Mouse (Mus musculus): ENCODE data around the gene Col6a3. TPM values are rescaled to one million over a fixed set of nuclear protein-coding genes. Genes with fewer than 3 reads are reported as not detected.

The Col6a3 gene
- total and polyA plus RNA-seq, 3 experiments: 0.25 TPM; not detected in 2

DNA sequence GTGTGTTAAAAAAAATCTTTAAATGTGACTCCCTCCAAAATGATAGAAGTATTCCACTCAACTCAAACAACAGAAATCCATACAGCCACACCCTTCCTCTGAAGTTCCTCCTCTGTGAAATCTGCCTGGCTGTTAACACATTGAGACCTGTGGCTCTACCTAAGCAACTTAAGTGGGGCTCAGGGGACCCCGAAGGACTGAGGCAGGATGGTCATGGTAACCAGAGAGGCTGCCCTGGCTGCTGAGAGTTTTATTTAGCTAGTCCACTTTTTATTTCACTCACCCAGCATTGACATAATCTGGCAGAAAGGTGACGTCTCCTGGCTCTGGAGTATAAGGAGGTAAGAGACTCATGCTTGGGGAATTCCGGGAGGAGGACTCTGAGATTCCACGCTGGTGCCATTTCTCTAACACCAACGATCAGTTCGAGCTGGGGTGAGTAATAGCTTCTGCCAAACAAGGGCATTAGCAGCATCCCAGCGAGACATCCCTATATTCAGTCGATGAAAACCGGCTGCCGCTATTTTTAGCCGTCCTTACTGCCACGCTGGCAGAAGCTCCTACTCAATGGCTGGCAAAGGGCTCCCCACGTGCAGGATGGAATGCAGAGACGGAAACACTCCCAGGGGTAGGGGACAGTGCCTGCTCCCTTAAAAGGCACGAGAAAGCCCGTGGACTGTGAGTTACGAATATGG is 89.8 kb downstream of the Col6a3 start:
- no peaks in the 10 kb centered on the region for H3K36me3 ChIP-seq (replicated peaks in 1 of 2; ENCODE audit: control insufficient read depth in 1 of 2, insufficient read depth in 1 of 2, low read length in 1 of 2)
- peaks cover 78% of the 10 kb centered on the region for H3K27me3 ChIP-seq (replicated peaks)
- H3K9ac ChIP-seq (ENCODE audit: insufficient read depth, low read depth): no peak overlapping the region
- H3K4me2 ChIP-seq (ENCODE audit: insufficient read depth, low read depth, poor library complexity, severe bottlenecking): no peak overlapping the region
- no peak for DNase-seq (ENCODE audit: extremely low read depth)
- H3K79me2 ChIP-seq (replicated peaks; ENCODE audit: control insufficient read depth, extremely low read depth, insufficient read depth, poor library complexity, severe bottlenecking): no peaks in the 10 kb centered on the region
- TF ChIP-seq E2F4 (IDR thresholded peaks at IDR 0.05; ENCODE audit: insufficient replicate concordance, low read depth, low read length): no peak
- TF ChIP-seq ZC3H11A (IDR thresholded peaks at IDR 0.05; ENCODE audit: low read depth, low read length): no peak
- no peak for TF ChIP-seq MAFK (IDR thresholded peaks at IDR 0.05; ENCODE audit: insufficient replicate concordance, low read length)
- TF ChIP-seq MEF2A (IDR thresholded peaks at IDR 0.05; ENCODE audit: borderline replicate concordance, low read depth, low read length): no peak
- no peak for TF ChIP-seq ZMIZ1 (IDR thresholded peaks at IDR 0.05; ENCODE audit: low read depth, low read length)
- TF ChIP-seq JUN (IDR thresholded peaks at IDR 0.05; ENCODE audit: insufficient read depth, low read depth, low read length): no peak
- TF ChIP-seq JUND (conservative IDR thresholded peaks at IDR 0.05; ENCODE audit: low read depth, low read length): no peak
- no peak for TF ChIP-seq ZNF384 (IDR thresholded peaks at IDR 0.05; ENCODE audit: low read depth, low read length)
- TF ChIP-seq POLR2AphosphoS2 (IDR thresholded peaks at IDR 0.05; ENCODE audit: low read depth, low read length): no peak
- TF ChIP-seq IRF4 (IDR thresholded peaks at IDR 0.05; ENCODE audit: low read depth, low read length): no peak
- TF ChIP-seq CHD1 (IDR thresholded peaks at IDR 0.05; ENCODE audit: low read depth, low read length): no peak
- TF ChIP-seq KAT2A (IDR thresholded peaks at IDR 0.05; ENCODE audit: insufficient replicate concordance, low read length): no peak
- H3K27ac ChIP-seq (ENCODE audit: insufficient read depth, low read depth): no peak overlapping the region
- H3K9me3 ChIP-seq (replicated peaks; ENCODE audit: low read length): no peaks in the 10 kb centered on the region
- dilution Hi-C loops (cut with MboI; ENCODE audit: extremely low pct_ligation_motif_present, extremely low pct_unique_long_range_greater_than_20kb, low sequenced_read_pairs) (no loop called here), in situ Hi-C loops (cut with MboI; ENCODE audit: low pct_ligation_motif_present, low pct_unique_long_range_greater_than_20kb, low sequenced_read_pairs) (no loop called here)
- no peak overlapping the region for H3K4me3 ChIP-seq (replicated peaks in 1 of 3; ENCODE audit: low read depth in 2 of 3, low read length in 2 of 3, poor library complexity in 1 of 3)
- no peaks in the 10 kb centered on the region for H3K4me1 ChIP-seq (ENCODE audit: control insufficient read depth in 1 of 2, insufficient read depth in 2 of 2)

DNA sequence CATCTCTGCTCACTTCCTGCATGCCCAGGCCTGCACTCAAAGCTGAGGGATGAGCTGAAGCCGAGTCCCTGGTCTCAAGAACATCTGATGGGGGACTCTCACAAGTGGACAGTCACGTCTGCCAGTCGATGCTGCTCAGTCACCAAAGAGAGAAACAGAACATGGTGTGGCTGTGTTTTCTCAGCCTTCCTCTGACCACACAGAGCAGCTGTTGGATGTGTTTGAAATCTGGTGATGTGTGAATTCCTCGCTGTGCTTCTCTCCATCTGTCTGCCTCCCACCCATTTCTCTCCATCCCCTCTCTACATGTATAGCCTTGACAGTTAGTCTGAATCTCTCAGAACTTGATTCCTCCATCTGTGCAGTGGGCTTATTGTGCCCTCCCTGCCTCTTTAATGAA is 92.5 kb downstream of the Col6a3 start:
- no peak overlapping the region for H3K4me3 ChIP-seq (replicated peaks in 1 of 3; ENCODE audit: low read depth in 2 of 3, low read length in 2 of 3, poor library complexity in 1 of 3)
- peaks cover 76% of the 10 kb centered on the region for H3K27me3 ChIP-seq (replicated peaks)
- H3K27ac ChIP-seq (ENCODE audit: insufficient read depth, low read depth): no peak overlapping the region
- H3K9ac ChIP-seq (ENCODE audit: insufficient read depth, low read depth): no peak overlapping the region
- H3K36me3 ChIP-seq (replicated peaks in 1 of 2; ENCODE audit: control insufficient read depth in 1 of 2, insufficient read depth in 1 of 2, low read length in 1 of 2): no peaks in the 10 kb centered on the region
- H3K79me2 ChIP-seq (replicated peaks; ENCODE audit: control insufficient read depth, extremely low read depth, insufficient read depth, poor library complexity, severe bottlenecking): no peaks in the 10 kb centered on the region
- dilution Hi-C loops (cut with MboI; ENCODE audit: extremely low pct_ligation_motif_present, extremely low pct_unique_long_range_greater_than_20kb, low sequenced_read_pairs): no loop called here
- no peaks in the 10 kb centered on the region for H3K9me3 ChIP-seq (replicated peaks; ENCODE audit: low read length)
- H3K4me1 ChIP-seq (ENCODE audit: control insufficient read depth in 1 of 2, insufficient read depth in 2 of 2): no peaks in the 10 kb centered on the region
- in situ Hi-C loops (cut with MboI; ENCODE audit: low pct_ligation_motif_present, low pct_unique_long_range_greater_than_20kb, low sequenced_read_pairs): no loop called here
- H3K4me2 ChIP-seq (ENCODE audit: insufficient read depth, low read depth, poor library complexity, severe bottlenecking): no peak overlapping the region
- no peak for DNase-seq (ENCODE audit: extremely low read depth)
- TF ChIP-seq KAT2A (IDR thresholded peaks at IDR 0.05; ENCODE audit: insufficient replicate concordance, low read length) (no peak), BHLHE40 (IDR thresholded peaks at IDR 0.05; ENCODE audit: low read depth, low read length) (no peak), NELFE (IDR thresholded peaks at IDR 0.05; ENCODE audit: low read depth, low read length) (no peak), ZMIZ1 (IDR thresholded peaks at IDR 0.05; ENCODE audit: low read depth, low read length) (no peak), GABPA (IDR thresholded peaks at IDR 0.05; ENCODE audit: insufficient replicate concordance, low read depth, low read length) (no peak), CHD2 (IDR thresholded peaks at IDR 0.05; ENCODE audit: low read length) (no peak), CTCF (conservative IDR thresholded peaks at IDR 0.05 in 1 of 2, IDR thresholded peaks at IDR 0.05 in 1 of 2; ENCODE audit: low read depth in 2 of 2, low read length in 2 of 2) (no peak), ZKSCAN1 (IDR thresholded peaks at IDR 0.05; ENCODE audit: borderline replicate concordance, low read depth, low read length) (no peak), ZNF384 (IDR thresholded peaks at IDR 0.05; ENCODE audit: low read depth, low read length) (no peak), HCFC1 (IDR thresholded peaks at IDR 0.05; ENCODE audit: low read depth, low read length) (no peak), JUND (conservative IDR thresholded peaks at IDR 0.05; ENCODE audit: low read depth, low read length) (no peak), JUN (IDR thresholded peaks at IDR 0.05; ENCODE audit: insufficient read depth, low read depth, low read length) (no peak), UBTF (IDR thresholded peaks at IDR 0.05; ENCODE audit: low read depth, low read length) (no peak), MXI1 (IDR thresholded peaks at IDR 0.05; ENCODE audit: low read depth, low read length) (no peak), MAX (IDR thresholded peaks at IDR 0.05; ENCODE audit: low read length) (no peak), MEF2A (IDR thresholded peaks at IDR 0.05; ENCODE audit: borderline replicate concordance, low read depth, low read length) (no peak), POLR2AphosphoS2 (IDR thresholded peaks at IDR 0.05; ENCODE audit: low read depth, low read length) (no peak), SIN3A (IDR thresholded peaks at IDR 0.05; ENCODE audit: low read length) (no peak)
